Mouse (Mus musculus) hindbrain, embryonic 12.5 days (tissue): ENCODE measurements at regions not wholly inside any gene's neighbourhood (a gene's known extent, or its start where the extent isn't known, plus 50 kb on each side); places are given as distances from the start of the nearest gene placed in this dataset.

Experiments used
- ATAC-seq: fragments of 200-750 bp; cut with Nextera tagmentation; 2 replicates; pipeline ENCODE4 v1.8.0; 2017; ENCODE audit warnings: moderate TSS enrichment; ENCODE audit not compliant: low FRiP score
- H3K27ac ChIP-seq: fragments of 300-500 bp; sonication (generic); 2 replicates; pipeline ENCODE4 v1.5.1; 2016; ENCODE audit warnings: mild to moderate bottlenecking
- H3K27me3 ChIP-seq: fragments of 300-500 bp; sonication (generic); 2 replicates; pipeline ENCODE4 v1.6.1; 2016; ENCODE audit warnings: mild to moderate bottlenecking
- H3K36me3 ChIP-seq: fragments of 300-500 bp; sonication (generic); 2 replicates; pipeline ENCODE4 v1.6.1; 2016; ENCODE audit warnings: mild to moderate bottlenecking
- H3K4me1 ChIP-seq: fragments of 300-500 bp; sonication (generic); 2 replicates; pipeline ENCODE4 v1.6.1; 2016
- H3K4me2 ChIP-seq: fragments of 300-500 bp; sonication (generic); replicated peaks from 2 replicates; pipeline ENCODE4 v1.6.1; 2016; ENCODE audit warnings: mild to moderate bottlenecking
- H3K4me3 ChIP-seq: fragments of 300-500 bp; sonication (generic); 2 replicates; pipeline ENCODE4 v1.5.1; 2016; ENCODE audit warnings: mild to moderate bottlenecking
- H3K9ac ChIP-seq: fragments of 300-500 bp; sonication (generic); 2 replicates; pipeline ENCODE4 v1.6.1; 2016; ENCODE audit warnings: mild to moderate bottlenecking, moderate library complexity
- H3K9me3 ChIP-seq: fragments of 300-500 bp; sonication (generic); replicated peaks from 2 replicates; pipeline ENCODE4 v1.6.1; 2016; ENCODE audit warnings: mild to moderate bottlenecking
- WGBS: fragments of 180-500 bp; shearing (Covaris S2); methylation state at CpG from one replicate; pipeline ENCODE4 v1.1.7; 2016; 5-methylcytosine and 5-hydroxymethylcytosine counted together

DNA sequence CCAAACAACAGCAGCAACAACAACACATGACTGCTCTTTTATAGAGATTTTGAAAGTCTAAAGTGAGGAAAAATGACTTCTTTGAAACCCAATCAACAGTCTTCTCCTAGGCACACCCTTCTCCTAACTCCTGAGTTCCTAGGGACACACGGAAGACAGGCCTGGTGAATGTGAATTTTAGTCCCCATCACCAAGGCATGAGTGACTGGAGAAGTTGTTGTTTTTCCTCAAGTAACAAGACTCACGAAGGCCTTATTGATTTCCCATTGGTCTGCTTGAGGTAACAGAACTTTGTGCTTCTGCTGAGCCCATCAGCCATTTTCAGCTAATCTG is 209.2 kb upstream of the Pfn2 start:
- Histone ChIP-seq H3K9ac (no peak overlapping the region), H3K27ac (no peak overlapping the region)

DNA sequence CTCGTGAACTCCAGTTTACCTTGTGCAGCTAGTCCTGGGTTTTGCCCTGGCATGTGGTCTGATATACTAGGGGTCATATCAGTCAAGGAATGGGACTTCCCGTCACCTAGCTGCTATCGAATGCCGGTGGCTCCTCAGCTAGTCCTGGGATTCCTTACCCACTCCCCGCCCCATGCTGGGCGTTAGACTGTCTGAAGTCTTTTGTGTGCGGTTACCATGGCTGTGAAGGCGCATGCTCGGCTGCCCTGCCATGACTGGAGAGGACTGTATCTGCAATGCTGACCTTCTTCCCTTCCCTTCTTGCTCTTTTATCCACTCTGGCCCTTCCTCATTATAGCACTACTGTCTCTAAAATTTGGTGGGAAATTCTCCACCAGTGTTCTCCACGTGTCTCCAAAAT is 210.3 kb upstream of the Pfn2 start:
- Histone ChIP-seq H3K27ac (no peak overlapping the region), H3K9ac (no peak overlapping the region), H3K36me3 (no peaks in the 10 kb centered on the region), H3K9me3 (no peaks in the 10 kb centered on the region), H3K4me2 (0 out of 2 replicates have a peak overlapping the region, but pooled peaks have one; percentile 8), H3K4me3 (no peak overlapping the region), H3K27me3 (no peaks in the 10 kb centered on the region), H3K4me1 (0 out of 2 replicates have a peak, but pooled peaks cover 5% of the 10 kb centered on the region)
- peak; percentile 73 for ATAC-seq
- WGBS, result 24% methylated on average over 10 of the region's 10 CpGs

More for the DNA sequence above, 209.2 kb upstream of the Pfn2 start:
- Histone ChIP-seq H3K36me3 (no peaks in the 10 kb centered on the region), H3K27me3 (no peaks in the 10 kb centered on the region), H3K4me2 (no peak overlapping the region), H3K4me3 (no peak overlapping the region), H3K4me1 (0 out of 2 replicates have a peak, but pooled peaks cover 5% of the 10 kb centered on the region), H3K9me3 (no peaks in the 10 kb centered on the region)
- WGBS, result 85% methylated on average over 2 of the region's 2 CpGs
- ATAC-seq, result no peak

DNA sequence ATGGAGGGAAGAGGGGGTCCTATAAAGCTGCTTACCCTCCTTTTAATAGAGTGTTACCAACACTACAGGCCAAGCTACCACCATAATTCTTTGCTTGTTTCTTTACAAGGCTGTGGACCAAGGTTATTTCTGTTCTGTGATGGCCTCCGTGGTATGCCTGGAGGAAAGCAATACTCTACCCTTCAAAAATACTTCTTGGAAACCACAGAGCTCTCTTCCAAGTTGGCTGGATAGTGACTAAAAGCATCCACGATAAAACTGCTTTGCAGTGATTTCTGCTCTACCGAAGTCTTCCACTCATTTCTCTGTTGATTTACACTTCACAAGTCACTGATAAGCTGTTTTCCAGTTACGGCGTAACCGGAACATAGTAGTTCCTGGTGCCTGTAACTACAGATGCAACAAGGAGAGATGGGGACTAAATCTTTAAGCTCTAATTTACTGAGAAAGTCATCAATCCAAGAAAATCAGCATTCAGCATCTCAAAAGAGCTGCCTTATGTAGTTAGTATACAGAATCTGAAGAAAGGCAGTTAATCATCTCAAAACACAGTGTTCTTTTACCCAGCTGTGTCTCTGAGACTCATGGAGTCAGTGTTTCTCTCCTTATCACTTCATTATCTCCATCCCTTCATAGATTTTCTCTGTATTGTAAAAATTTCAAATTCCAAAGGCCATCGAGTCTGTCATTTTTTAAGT is 216.1 kb upstream of the Pfn2 start:
- Histone ChIP-seq H3K4me3 (no peak overlapping the region), H3K9ac (no peak overlapping the region), H3K27me3 (no peaks in the 10 kb centered on the region), H3K4me1 (no peaks in the 10 kb centered on the region), H3K27ac (no peak overlapping the region), H3K4me2 (no peak overlapping the region), H3K9me3 (no peaks in the 10 kb centered on the region), H3K36me3 (no peaks in the 10 kb centered on the region)
- WGBS, result 92% methylated on average over 7 of the region's 7 CpGs
- no peak for ATAC-seq

DNA sequence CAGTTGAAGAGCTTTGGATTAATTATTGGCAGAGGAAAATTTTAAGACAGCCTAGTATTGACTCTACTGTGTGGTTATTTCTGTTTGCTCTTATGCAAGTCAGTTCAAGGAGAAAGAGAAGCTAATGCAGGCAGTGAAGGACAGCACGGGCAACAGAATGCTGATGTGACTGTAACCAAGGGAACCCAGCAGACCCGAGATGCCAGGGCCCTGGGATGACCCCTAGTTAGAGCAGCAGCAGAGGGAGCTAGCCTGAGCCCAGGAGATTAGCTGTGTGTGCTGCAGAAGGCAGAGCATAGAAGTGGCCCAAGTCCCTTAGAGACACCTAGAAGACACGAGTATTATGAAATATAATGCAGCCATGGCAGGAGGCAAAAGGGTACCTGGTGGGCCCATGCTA is 223.7 kb upstream of the Pfn2 start:
- no peak overlapping the region for H3K27ac ChIP-seq
- 20% methylated on average over 3 of the region's 3 CpGs for WGBS
- no peak overlapping the region for H3K4me3 ChIP-seq
- H3K9me3 ChIP-seq, result no peaks in the 10 kb centered on the region
- no peak overlapping the region for H3K4me2 ChIP-seq
- no peak overlapping the region for H3K9ac ChIP-seq
- 0 out of 2 replicates have a peak, but pooled peaks cover 3% of the 10 kb centered on the region for H3K4me1 ChIP-seq
- peak; percentile 71 for ATAC-seq
- H3K27me3 ChIP-seq, result no peaks in the 10 kb centered on the region
- no peaks in the 10 kb centered on the region for H3K36me3 ChIP-seq

DNA sequence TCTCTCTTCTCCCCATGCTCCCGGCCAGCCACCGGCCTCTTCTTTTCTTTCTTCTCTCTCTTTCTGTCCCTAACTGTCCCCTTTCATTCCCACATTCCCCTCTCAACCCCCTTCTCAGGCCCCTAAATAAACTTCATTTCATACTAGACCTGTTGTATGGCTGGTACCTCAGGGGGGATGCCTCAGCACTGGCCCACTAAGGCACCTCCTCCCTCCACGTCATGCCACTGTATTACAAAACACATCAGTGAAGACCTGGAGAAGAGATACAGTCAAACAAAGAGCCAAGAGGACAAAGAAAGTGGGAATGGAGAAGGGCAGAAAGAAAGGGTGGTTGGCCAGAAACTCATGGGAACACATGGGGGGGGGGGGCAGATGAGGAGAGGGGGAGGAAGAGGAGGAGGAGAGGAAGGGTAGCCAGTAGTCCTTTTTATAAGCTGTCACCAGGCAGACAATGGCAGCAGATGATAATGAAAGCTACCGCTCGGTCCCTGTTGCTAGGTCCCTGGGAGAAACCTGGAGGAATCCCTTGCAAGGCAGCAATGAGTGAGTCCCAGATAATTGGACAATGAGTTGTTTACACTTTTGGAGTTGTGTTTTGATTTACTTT is 224.5 kb upstream of the Pfn2 start:
- Histone ChIP-seq H3K4me1 (0 out of 2 replicates have a peak, but pooled peaks cover 3% of the 10 kb centered on the region), H3K4me3 (no peak overlapping the region), H3K9ac (no peak overlapping the region), H3K27me3 (no peaks in the 10 kb centered on the region), H3K36me3 (no peaks in the 10 kb centered on the region), H3K9me3 (no peaks in the 10 kb centered on the region), H3K27ac (no peak overlapping the region), H3K4me2 (no peak overlapping the region)
- peak; percentile 66; the same call in 1 of the 2 replicates for ATAC-seq
- 15% methylated on average over 5 of the region's 5 CpGs for WGBS

DNA sequence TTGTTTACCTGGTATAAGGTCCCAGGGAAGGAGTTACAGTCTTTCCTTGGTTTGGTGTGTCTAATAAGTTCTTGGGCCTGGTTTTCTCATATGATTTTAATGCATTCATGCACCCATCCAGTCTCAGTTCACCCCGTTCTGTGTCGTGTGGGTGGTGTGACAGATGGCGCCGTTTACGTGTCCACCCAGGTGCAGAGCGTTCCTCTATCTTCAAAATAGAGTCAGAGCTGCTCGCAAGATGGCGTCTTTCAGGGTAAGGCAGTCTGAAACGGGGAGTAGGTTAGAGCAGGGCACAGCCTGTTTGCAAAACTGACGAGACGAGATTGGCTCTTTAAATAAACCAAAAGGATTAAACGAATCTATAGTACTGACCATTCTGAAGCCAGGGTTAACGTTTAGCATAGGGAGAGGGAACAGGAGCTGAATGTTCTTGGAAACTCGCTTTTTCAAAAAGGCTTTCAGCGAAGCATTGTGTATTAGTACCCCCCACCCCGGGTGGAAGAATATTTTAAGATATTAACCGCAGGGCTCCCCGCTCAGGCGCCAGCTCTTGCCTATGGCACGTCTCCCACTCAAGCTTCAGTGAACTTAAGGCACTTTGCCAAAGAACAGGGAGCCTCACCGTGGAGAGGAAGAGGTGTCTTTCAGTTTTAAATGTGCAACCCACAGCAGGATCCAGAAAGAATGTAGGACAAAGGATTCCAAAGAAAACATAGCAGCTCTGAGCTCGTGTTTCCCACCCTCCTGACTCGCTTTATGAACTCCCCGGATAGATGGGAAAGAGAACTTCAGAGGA is 241.7 kb upstream of the Pfn2 start:
- Histone ChIP-seq H3K4me2 (no peak overlapping the region), H3K9me3 (no peaks in the 10 kb centered on the region), H3K27ac (no peak overlapping the region), H3K4me1 (no peaks in the 10 kb centered on the region), H3K9ac (no peak overlapping the region), H3K4me3 (no peak overlapping the region), H3K27me3 (no peaks in the 10 kb centered on the region), H3K36me3 (no peaks in the 10 kb centered on the region)
- no peak for ATAC-seq
- 82% methylated on average over 24 of the region's 24 CpGs for WGBS

DNA sequence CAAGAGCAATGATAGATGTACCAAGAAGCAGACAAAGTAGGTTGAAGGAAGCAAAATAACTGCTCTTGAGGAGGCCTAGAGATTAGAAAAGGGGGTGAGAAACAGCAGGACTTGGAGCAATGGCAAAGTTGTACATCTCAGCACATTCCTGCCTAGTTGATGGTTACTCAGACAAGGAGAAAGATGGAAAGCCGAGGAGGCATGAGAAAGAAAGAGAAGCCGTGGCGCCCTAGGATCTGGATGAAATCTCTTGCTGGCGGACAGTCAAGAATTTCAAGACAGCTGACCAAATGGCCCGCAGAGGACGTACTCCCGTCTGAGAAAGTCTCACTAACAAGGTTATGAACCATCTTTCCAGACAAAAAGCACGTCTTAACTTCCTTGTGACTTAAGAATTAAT is 242.5 kb upstream of the Pfn2 start:
- no peaks in the 10 kb centered on the region for H3K27me3 ChIP-seq
- H3K4me1 ChIP-seq, result no peaks in the 10 kb centered on the region
- no peaks in the 10 kb centered on the region for H3K9me3 ChIP-seq
- no peak for ATAC-seq
- H3K4me2 ChIP-seq, result no peak overlapping the region
- WGBS, result 85% methylated on average over 8 of the region's 8 CpGs
- H3K9ac ChIP-seq, result no peak overlapping the region
- no peak overlapping the region for H3K4me3 ChIP-seq
- no peak overlapping the region for H3K27ac ChIP-seq
- no peaks in the 10 kb centered on the region for H3K36me3 ChIP-seq

DNA sequence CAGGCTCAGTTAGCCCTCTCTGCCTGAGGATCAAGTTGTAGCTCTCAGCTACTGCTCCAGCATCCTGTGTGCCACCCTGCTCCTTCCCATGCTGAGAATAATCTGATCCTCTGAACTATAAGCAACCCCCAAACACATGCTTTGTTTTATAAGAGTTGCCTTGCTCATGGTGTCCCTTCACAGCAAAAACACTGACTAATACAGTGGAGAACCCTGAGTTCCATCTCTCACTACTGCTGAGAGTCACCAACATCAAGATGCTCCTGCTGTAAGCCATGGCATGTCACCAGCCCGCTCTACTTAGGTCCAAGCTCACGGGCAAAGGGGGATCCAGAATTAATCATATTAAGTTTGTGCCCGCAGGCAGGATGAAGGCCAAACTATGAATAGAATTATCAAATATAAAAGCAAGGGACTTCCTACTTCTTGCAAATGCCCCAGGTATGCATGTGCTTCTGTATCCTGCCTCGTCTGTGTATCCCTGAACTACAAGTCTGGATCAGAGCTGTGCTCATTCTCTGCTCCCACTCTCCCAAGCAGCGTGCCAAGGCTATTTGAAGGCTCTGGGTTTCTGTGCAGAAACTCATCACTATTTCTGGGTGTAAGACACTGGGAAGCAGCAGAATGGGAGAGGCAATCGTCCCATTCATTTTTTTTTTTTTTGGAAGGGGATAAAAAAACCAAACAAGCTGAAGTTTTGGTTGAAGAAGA is 243.7 kb upstream of the Pfn2 start:
- WGBS, result 89% methylated on average over 6 of the region's 6 CpGs
- ATAC-seq, result no peak
- Histone ChIP-seq H3K36me3 (no peaks in the 10 kb centered on the region), H3K27me3 (no peaks in the 10 kb centered on the region), H3K9me3 (no peaks in the 10 kb centered on the region), H3K4me1 (no peaks in the 10 kb centered on the region), H3K9ac (no peak overlapping the region), H3K4me2 (no peak overlapping the region), H3K27ac (no peak overlapping the region), H3K4me3 (no peak overlapping the region)

DNA sequence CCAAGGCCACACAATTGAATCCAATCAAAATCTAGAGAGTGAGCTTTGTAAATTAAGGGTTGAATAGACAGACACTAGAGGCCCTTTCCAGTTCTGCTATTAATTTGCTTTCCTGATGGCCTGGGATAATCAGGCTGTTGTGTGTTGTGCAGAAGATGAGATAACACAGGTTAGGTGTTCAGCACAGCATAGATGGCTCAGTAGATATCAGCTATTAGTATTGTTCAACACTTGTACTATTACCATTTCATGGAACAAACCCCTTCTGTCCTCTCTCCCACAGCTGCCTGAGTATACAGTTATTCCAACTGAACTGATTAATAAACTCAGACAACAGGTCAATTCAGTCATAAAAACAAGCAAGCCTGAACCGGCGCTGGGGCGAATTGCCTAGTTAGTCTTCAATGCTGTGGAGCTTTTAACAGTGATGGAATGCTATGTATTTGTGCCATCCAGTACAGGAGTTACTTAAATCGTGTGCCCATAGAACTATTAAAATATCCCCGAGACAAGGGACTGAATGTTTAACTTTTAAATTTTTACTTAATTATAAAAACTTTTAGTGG is 263.1 kb upstream of the Pfn2 start:
- no peak for ATAC-seq
- Histone ChIP-seq H3K4me1 (peaks cover 7% of the 10 kb centered on the region; the same call in 1 of the 2 replicates), H3K9ac (no peak overlapping the region), H3K4me3 (no peak overlapping the region), H3K27ac (no peak overlapping the region), H3K36me3 (no peaks in the 10 kb centered on the region), H3K27me3 (no peaks in the 10 kb centered on the region), H3K4me2 (no peak overlapping the region), H3K9me3 (no peaks in the 10 kb centered on the region)
- 87% methylated on average over 5 of the region's 5 CpGs for WGBS

DNA sequence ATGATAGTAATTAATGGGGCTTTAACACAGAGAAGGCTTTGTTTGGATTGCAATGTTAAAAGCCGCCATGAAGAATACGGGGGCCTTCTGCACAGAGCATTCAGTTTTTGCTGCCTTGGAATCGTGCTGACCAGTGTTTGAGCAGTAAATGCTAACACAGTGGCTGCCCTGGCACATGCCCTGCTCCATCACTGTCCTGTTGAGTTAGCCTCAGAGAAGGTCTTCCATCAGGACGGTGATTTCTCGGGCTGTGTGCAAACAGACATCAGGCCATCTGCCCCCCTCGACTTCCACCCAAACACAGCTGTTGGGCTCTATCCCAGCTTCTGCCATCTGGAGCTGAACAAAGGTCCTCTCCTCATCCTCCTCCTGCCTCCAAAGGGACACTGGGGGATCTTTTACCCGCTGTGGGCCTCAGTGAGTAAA is 264.6 kb upstream of the Pfn2 start:
- Histone ChIP-seq H3K9ac (no peak overlapping the region), H3K9me3 (no peaks in the 10 kb centered on the region), H3K27me3 (no peaks in the 10 kb centered on the region), H3K4me2 (0 out of 2 replicates have a peak overlapping the region, but pooled peaks have one; percentile 3), H3K27ac (peak overlapping the region; percentile 57), H3K4me1 (peaks cover 7% of the 10 kb centered on the region; the same call in 1 of the 2 replicates), H3K4me3 (no peak overlapping the region), H3K36me3 (no peaks in the 10 kb centered on the region)
- 32% methylated on average over 7 of the region's 7 CpGs for WGBS
- ATAC-seq, result peak; percentile 74

DNA sequence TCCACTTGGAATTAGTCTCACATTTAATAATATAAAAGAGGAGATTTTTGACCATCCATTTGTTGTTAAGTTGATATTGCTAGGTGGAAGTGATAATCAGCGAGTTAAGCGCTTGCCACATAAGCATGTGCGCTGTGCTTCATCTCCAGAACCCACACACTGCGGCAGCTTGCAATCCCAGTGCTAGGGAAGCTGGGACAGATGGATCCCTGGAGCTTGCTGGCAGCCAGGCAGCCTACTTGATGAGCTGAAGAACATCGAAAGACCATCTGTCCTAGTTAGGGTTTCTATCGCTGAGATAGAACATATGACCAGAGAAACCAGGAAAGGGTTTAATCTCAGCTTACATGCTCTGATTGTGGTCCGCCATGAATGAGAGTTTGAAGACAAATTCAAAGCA is 266.1 kb upstream of the Pfn2 start:
- no peak for ATAC-seq
- Histone ChIP-seq H3K4me1 (peaks cover 7% of the 10 kb centered on the region; the same call in 1 of the 2 replicates), H3K9ac (no peak overlapping the region), H3K36me3 (no peaks in the 10 kb centered on the region), H3K4me3 (no peak overlapping the region), H3K9me3 (no peaks in the 10 kb centered on the region), H3K27ac (no peak overlapping the region), H3K4me2 (no peak overlapping the region), H3K27me3 (no peaks in the 10 kb centered on the region)
- WGBS, result 93% methylated on average over 7 of the region's 7 CpGs

DNA sequence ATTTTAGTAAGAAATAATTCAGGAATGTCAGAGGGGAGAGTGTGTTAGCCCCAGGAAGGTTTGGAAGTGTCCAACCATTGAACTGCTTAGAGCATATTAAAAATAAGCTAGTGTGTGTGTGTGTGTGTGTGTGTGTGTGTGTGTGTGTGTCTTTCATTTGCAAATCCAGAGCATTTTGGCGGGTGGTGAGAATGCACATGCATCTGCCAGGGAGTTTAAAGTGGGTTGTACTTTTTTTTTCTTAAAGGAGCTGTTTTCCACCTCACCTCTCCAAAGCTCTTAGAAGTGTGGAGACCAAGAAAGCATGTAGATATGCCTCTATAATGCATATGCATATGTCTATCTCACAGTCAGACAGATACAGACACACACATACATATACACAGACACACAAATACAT is 267.6 kb upstream of the Pfn2 start:
- ATAC-seq, result no peak
- H3K27me3 ChIP-seq, result no peaks in the 10 kb centered on the region
- no peaks in the 10 kb centered on the region for H3K9me3 ChIP-seq
- H3K9ac ChIP-seq, result no peak overlapping the region
- no peak overlapping the region for H3K4me2 ChIP-seq
- peaks cover 7% of the 10 kb centered on the region; the same call in 1 of the 2 replicates for H3K4me1 ChIP-seq
- no peak overlapping the region for H3K4me3 ChIP-seq
- H3K27ac ChIP-seq, result no peak overlapping the region
- WGBS, result 78% methylated on average over 1 of the region's 1 CpGs
- H3K36me3 ChIP-seq, result no peaks in the 10 kb centered on the region
